Mouse (Mus musculus): Measurements from ENCODE around the gene Nol4l. TPM values are rescaled to one million over a fixed set of nuclear protein-coding genes. Genes with fewer than 3 reads are reported as not detected.

Gene Nol4l
- polyA plus RNA-seq, 1 experiment from 2014 or later = 7.0 TPM

DNA sequence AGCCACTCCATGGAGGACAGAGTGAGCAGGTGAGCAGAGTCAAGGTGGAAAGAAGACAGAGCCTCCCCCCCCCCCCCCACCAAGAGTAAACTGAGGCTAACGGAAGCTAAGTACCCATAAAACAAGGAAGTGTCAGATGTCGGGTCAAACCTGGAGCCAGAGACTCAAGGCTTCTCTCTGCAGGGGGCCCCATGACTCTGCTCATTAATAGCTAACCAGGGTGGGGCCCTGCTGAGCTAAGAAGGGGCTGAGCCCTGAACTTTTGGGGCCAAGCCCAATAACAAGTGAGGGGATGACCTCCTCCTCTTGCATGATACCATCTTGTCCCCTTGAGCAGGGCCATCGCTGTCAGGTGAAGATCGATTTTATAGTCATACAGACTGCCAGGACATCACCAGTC lies 17.2 kb upstream of the Nol4l start:
- ATAC-seq (replicated peaks; ENCODE audit: extremely low read depth, insufficient read depth, low FRiP score) = no peak
- Histone ChIP-seq H3K36me3 (ENCODE audit: control insufficient read depth, insufficient read depth) (no peaks in the 10 kb centered on the region), H3K27me3 (ENCODE audit: control insufficient read depth, insufficient read depth, low read length) (no peaks in the 10 kb centered on the region), H3K9me3 (replicated peaks; ENCODE audit: control insufficient read depth, low read length) (no peaks in the 10 kb centered on the region), H3K27ac (ENCODE audit: low read length) (no peak overlapping the region), H3K4me1 (ENCODE audit: control insufficient read depth, insufficient read depth, low read length) (peaks cover 26% of the 10 kb centered on the region), H3K4me2 (ENCODE audit: low read depth, low read length) (no peak overlapping the region), H3K9ac (ENCODE audit: low read length) (no peak overlapping the region), H3K4me3 (ENCODE audit: low read length) (no peak overlapping the region)
- WGBS = 74% methylated on average over 4 of the region's 4 CpGs

- 34% methylated on average over 5 of the region's 5 CpGs for WGBS
- no peaks in the 10 kb centered on the region for H3K9me3 ChIP-seq (replicated peaks; ENCODE audit: control insufficient read depth, low read length)
- no peaks in the 10 kb centered on the region for H3K36me3 ChIP-seq (ENCODE audit: control insufficient read depth, insufficient read depth)
- H3K27ac ChIP-seq (ENCODE audit: low read length) = no peak overlapping the region
- H3K4me2 ChIP-seq (ENCODE audit: low read depth, low read length) = no peak overlapping the region
- H3K4me3 ChIP-seq (ENCODE audit: low read length) = no peak overlapping the region
- H3K9ac ChIP-seq (ENCODE audit: low read length) = no peak overlapping the region
- no peaks in the 10 kb centered on the region for H3K27me3 ChIP-seq (ENCODE audit: control insufficient read depth, insufficient read depth, low read length)
- no peak for ATAC-seq (replicated peaks; ENCODE audit: extremely low read depth, insufficient read depth, low FRiP score)
- H3K4me1 ChIP-seq (ENCODE audit: control insufficient read depth, insufficient read depth, low read length) = peaks cover 26% of the 10 kb centered on the region
Measured at GRCm38 (mm10) chr2:153546471-153546870, 16.7 kb upstream of the Nol4l start.

GRCm38 (mm10) chr2:153544771-153545170 lies 15.0 kb upstream of the Nol4l start:
- H3K9ac ChIP-seq (ENCODE audit: low read length) = no peak overlapping the region

DNA sequence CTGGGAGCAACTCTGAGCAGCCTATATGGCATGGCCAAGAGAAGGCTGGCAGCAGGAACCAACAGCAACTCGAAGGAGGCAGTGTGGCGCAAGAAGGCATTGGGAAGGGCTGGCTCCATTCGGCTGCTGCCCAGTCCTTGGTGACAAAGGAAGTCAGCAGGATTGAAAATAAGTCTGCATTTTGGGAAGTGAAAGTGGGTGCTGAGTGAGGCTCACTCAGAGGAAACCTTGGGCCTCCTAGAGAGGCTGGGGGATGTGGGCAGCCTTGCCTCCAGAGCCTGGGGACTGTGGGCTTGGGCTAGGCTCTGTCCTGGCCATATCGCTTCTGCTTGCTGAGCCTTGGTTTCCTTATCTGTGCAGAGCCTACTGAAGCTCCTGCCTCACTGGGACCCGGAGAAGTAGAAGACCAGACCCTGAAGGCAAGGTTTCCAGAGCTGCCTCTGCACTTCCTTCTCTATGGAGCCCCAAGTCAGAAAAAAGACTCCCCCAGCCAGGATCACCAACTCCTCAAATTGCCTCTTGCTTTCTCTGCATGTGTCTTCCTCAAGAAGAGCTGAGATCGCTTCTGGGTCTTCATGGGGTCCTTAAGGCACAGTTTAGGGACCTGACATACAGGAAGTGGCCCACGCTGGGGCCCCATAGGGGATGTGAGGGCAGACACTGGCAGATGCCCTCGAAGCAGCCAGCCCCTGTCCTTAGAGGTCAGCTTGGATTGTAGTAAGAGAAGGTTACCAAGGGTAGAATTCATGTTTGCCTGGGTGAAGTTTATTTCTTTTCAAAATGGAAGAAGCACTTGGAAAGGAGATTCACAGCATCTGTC lies 14.3 kb upstream of the Nol4l start:
- H3K4me1 ChIP-seq (ENCODE audit: control insufficient read depth, insufficient read depth, low read length) = peaks cover 19% of the 10 kb centered on the region
- 75% methylated on average over 8 of the region's 8 CpGs for WGBS
- no peaks in the 10 kb centered on the region for H3K27me3 ChIP-seq (ENCODE audit: control insufficient read depth, insufficient read depth, low read length)
- H3K27ac ChIP-seq (ENCODE audit: low read length) = no peak overlapping the region
- H3K4me2 ChIP-seq (ENCODE audit: low read depth, low read length) = no peak overlapping the region
- no peak for ATAC-seq (replicated peaks; ENCODE audit: extremely low read depth, insufficient read depth, low FRiP score)
- H3K36me3 ChIP-seq (ENCODE audit: control insufficient read depth, insufficient read depth) = no peaks in the 10 kb centered on the region
- no peak overlapping the region for H3K9ac ChIP-seq (ENCODE audit: low read length)
- no peaks in the 10 kb centered on the region for H3K9me3 ChIP-seq (replicated peaks; ENCODE audit: control insufficient read depth, low read length)
- no peak overlapping the region for H3K4me3 ChIP-seq (ENCODE audit: low read length)

More at GRCm38 (mm10) chr2:153544771-153545170, 15.0 kb upstream of the Nol4l start:
- Histone ChIP-seq H3K27ac (ENCODE audit: low read length) (no peak overlapping the region), H3K4me2 (ENCODE audit: low read depth, low read length) (no peak overlapping the region), H3K9me3 (replicated peaks; ENCODE audit: control insufficient read depth, low read length) (no peaks in the 10 kb centered on the region), H3K4me1 (ENCODE audit: control insufficient read depth, insufficient read depth, low read length) (peaks cover 25% of the 10 kb centered on the region), H3K27me3 (ENCODE audit: control insufficient read depth, insufficient read depth, low read length) (no peaks in the 10 kb centered on the region), H3K4me3 (ENCODE audit: low read length) (no peak overlapping the region), H3K36me3 (ENCODE audit: control insufficient read depth, insufficient read depth) (no peaks in the 10 kb centered on the region)
- no peak for ATAC-seq (replicated peaks; ENCODE audit: extremely low read depth, insufficient read depth, low FRiP score)
- 63% methylated on average over 4 of the region's 4 CpGs for WGBS

DNA sequence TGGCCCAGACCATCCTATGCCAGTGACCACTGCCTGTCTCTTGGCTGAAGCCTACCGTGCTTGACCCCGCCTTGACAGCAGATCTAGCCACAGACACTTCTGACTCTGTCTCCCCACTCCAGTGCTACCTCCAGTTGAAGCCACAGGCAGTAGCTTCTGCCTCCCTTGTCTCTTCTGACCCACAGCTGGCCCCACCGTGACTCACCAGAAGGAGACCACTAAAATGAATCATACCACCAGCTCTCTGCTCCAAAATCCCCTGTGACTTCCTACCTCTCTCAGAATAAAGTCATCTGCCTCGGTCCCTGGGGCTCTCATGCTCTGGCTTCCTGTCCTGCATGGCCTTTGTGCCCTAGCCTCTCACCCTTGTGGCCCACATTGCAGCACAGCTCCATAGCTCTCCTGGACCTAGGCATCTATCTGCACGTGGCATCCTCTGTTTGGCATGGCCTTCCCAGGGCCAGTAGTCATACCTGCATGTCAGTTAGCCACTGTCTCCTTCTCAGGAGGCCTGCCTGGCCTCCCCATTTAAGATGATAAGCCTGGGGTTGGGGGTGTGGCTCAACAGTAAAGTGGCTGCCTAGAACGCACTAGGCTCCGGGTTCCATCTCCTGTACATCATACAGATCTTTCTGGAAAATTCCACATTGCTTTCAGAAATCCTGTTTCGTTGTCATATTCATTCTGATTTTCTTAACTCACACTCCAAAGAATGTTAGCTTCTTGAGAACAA lies 13.3 kb upstream of the Nol4l start:
- Histone ChIP-seq H3K4me2 (ENCODE audit: low read depth, low read length) (no peak overlapping the region), H3K4me3 (ENCODE audit: low read length) (no peak overlapping the region), H3K27me3 (ENCODE audit: control insufficient read depth, insufficient read depth, low read length) (no peaks in the 10 kb centered on the region), H3K9ac (ENCODE audit: low read length) (no peak overlapping the region), H3K27ac (ENCODE audit: low read length) (no peak overlapping the region), H3K36me3 (ENCODE audit: control insufficient read depth, insufficient read depth) (no peaks in the 10 kb centered on the region), H3K9me3 (replicated peaks; ENCODE audit: control insufficient read depth, low read length) (no peaks in the 10 kb centered on the region), H3K4me1 (ENCODE audit: control insufficient read depth, insufficient read depth, low read length) (peaks cover 9% of the 10 kb centered on the region)
- ATAC-seq (replicated peaks; ENCODE audit: extremely low read depth, insufficient read depth, low FRiP score) = no peak
- WGBS = 75% methylated on average over 8 of the region's 8 CpGs

DNA sequence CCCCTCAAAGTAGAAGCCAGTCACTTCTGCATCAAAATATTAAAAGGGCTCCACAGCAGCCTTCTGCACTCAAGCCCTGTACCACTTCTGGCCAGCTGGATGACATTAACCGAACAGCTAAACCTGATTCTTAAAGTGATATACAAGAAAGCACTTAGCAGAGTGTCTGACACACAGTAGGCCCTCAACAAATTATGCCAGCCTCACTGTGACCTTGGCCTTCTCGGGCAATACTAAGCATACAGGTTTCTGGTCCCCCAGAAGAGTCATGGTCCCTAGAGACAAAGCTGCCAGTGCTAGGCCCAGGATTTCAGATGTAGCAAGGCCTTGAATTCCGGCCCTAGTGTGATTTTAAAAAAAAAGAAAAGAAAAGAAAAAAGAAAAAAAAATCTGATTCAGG lies 9.1 kb upstream of the Nol4l start:
- Histone ChIP-seq H3K9me3 (replicated peaks; ENCODE audit: control insufficient read depth, low read length) (peaks cover 3% of the 10 kb centered on the region; the same call in 1 of the 2 replicates), H3K27ac (ENCODE audit: low read length) (no peak overlapping the region), H3K9ac (ENCODE audit: low read length) (no peak overlapping the region), H3K36me3 (ENCODE audit: control insufficient read depth, insufficient read depth) (no peaks in the 10 kb centered on the region), H3K4me1 (ENCODE audit: control insufficient read depth, insufficient read depth, low read length) (no peaks in the 10 kb centered on the region), H3K4me2 (ENCODE audit: low read depth, low read length) (no peak overlapping the region), H3K27me3 (ENCODE audit: control insufficient read depth, insufficient read depth, low read length) (no peaks in the 10 kb centered on the region), H3K4me3 (ENCODE audit: low read length) (no peak overlapping the region)
- no peak for ATAC-seq (replicated peaks; ENCODE audit: extremely low read depth, insufficient read depth, low FRiP score)
- WGBS = 75% methylated on average over 3 of the region's 3 CpGs

- 70% methylated on average over 1 of the region's 1 CpGs for WGBS
- no peaks in the 10 kb centered on the region for H3K36me3 ChIP-seq (ENCODE audit: control insufficient read depth, insufficient read depth)
- H3K9me3 ChIP-seq (replicated peaks; ENCODE audit: control insufficient read depth, low read length) = peaks cover 3% of the 10 kb centered on the region; the same call in 1 of the 2 replicates
- peaks cover 3% of the 10 kb centered on the region; the same call in 1 of the 2 replicates for H3K27me3 ChIP-seq (ENCODE audit: control insufficient read depth, insufficient read depth, low read length)
- no peak overlapping the region for H3K27ac ChIP-seq (ENCODE audit: low read length)
- H3K9ac ChIP-seq (ENCODE audit: low read length) = no peak overlapping the region
- no peaks in the 10 kb centered on the region for H3K4me1 ChIP-seq (ENCODE audit: control insufficient read depth, insufficient read depth, low read length)
- H3K4me3 ChIP-seq (ENCODE audit: low read length) = no peak overlapping the region
- H3K4me2 ChIP-seq (ENCODE audit: low read depth, low read length) = no peak overlapping the region
- ATAC-seq (replicated peaks; ENCODE audit: extremely low read depth, insufficient read depth, low FRiP score) = no peak
Measured at GRCm38 (mm10) chr2:153533981-153534380, 4.2 kb upstream of the Nol4l start.

DNA sequence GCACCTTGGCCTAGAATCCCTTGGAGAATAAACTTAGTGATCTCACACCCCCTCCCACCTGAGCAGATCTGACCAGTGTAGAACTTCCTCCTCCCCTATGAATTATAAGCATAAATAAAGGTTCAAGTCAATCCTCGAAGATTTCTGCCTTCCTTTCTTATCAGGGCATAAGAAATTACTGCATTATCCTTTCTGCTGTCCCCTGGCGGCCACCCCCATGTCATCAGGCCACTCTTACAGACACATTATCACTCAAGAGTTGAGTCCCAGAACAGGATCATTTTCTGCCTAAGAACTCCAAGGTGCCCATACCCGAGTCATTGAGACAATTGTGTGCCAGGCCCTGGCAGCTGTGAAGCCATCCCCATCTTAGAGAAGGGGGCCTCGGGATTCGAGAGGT lies 1.2 kb upstream of the Nol4l start:
- Histone ChIP-seq H3K4me3 (ENCODE audit: low read length) (no peak overlapping the region), H3K4me1 (ENCODE audit: control insufficient read depth, insufficient read depth, low read length) (peaks cover 19% of the 10 kb centered on the region), H3K27me3 (ENCODE audit: control insufficient read depth, insufficient read depth, low read length) (peaks cover 3% of the 10 kb centered on the region; the same call in 1 of the 2 replicates), H3K27ac (ENCODE audit: low read length) (no peak overlapping the region), H3K9ac (ENCODE audit: low read length) (no peak overlapping the region), H3K4me2 (ENCODE audit: low read depth, low read length) (no peak overlapping the region), H3K9me3 (replicated peaks; ENCODE audit: control insufficient read depth, low read length) (peaks cover 3% of the 10 kb centered on the region; the same call in 1 of the 2 replicates), H3K36me3 (ENCODE audit: control insufficient read depth, insufficient read depth) (no peaks in the 10 kb centered on the region)
- ATAC-seq (replicated peaks; ENCODE audit: extremely low read depth, insufficient read depth, low FRiP score) = no peak
- WGBS = 58% methylated on average over 5 of the region's 5 CpGs

DNA sequence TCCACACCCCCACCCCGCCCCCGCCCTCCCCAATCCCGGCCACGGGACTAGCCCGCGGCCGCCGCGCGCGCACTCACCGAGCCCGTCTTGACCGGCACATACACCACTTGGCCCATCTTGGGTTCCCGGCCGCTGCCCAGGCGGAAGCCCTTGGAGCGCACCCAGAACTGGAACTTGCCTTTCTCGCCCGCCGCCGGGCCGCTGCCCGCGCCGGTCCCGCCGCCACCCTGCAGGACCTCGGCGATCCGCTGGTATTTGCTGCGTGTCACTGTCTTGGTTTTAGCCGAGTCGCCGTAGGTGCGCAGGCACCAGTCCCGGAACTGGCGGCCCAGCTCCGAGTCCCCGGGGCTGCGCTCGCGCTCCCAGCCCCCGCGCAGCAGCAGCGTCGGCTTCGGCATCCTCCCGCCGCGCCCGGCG lies 398 bp downstream of the Nol4l start:
- H3K4me3 ChIP-seq (ENCODE audit: low read length) = peak overlapping the region; percentile 81
- WGBS = under 1% methylated on average over 51 of the region's 53 CpGs
- H3K4me2 ChIP-seq (ENCODE audit: low read depth, low read length) = peak overlapping the region; percentile 99
- peak overlapping the region; percentile 89 for H3K27ac ChIP-seq (ENCODE audit: low read length)
- peaks cover 3% of the 10 kb centered on the region; the same call in 1 of the 2 replicates for H3K9me3 ChIP-seq (replicated peaks; ENCODE audit: control insufficient read depth, low read length)
- 0 out of 2 replicates have a peak, but pooled peaks have one; percentile 2 for ATAC-seq (replicated peaks; ENCODE audit: extremely low read depth, insufficient read depth, low FRiP score)
- H3K36me3 ChIP-seq (ENCODE audit: control insufficient read depth, insufficient read depth) = no peaks in the 10 kb centered on the region
- H3K4me1 ChIP-seq (ENCODE audit: control insufficient read depth, insufficient read depth, low read length) = peaks cover 26% of the 10 kb centered on the region
- peaks cover 3% of the 10 kb centered on the region; the same call in 1 of the 2 replicates for H3K27me3 ChIP-seq (ENCODE audit: control insufficient read depth, insufficient read depth, low read length)
- peak overlapping the region; percentile 88 for H3K9ac ChIP-seq (ENCODE audit: low read length)
